Mouse (Mus musculus) forebrain, embryonic 12.5 days (tissue): ENCODE results near the gene 1700001O22Rik. TPM values are rescaled to one million over a fixed set of nuclear protein-coding genes. Genes with fewer than 3 reads are reported as not detected.

Experiments
- ATAC-seq: fragments of 200-750 bp; cut with Nextera tagmentation; 2 replicates; pipeline ENCODE4 v1.8.0; 2017; ENCODE audit warnings: moderate TSS enrichment; ENCODE audit not compliant: low FRiP score
- H3K27ac ChIP-seq: fragments of 300-500 bp; sonication (generic); 2 replicates; pipeline ENCODE4 v1.5.1; 2016; ENCODE audit warnings: mild to moderate bottlenecking
- H3K27me3 ChIP-seq: fragments of 300-500 bp; sonication (generic); 2 replicates; pipeline ENCODE4 v1.6.1; 2016; ENCODE audit warnings: mild to moderate bottlenecking
- H3K36me3 ChIP-seq: fragments of 300-500 bp; sonication (generic); replicated peaks from 2 replicates; pipeline ENCODE4 v1.6.1; 2016; ENCODE audit warnings: mild to moderate bottlenecking
- H3K4me1 ChIP-seq: fragments of 300-500 bp; sonication (generic); 2 replicates; pipeline ENCODE4 v1.6.1; 2016
- H3K4me2 ChIP-seq: fragments of 300-500 bp; sonication (generic); 2 replicates; pipeline ENCODE4 v1.6.1; 2016; ENCODE audit warnings: mild to moderate bottlenecking, moderate library complexity
- H3K4me3 ChIP-seq: fragments of 300-500 bp; sonication (generic); replicated peaks from 2 replicates; pipeline ENCODE4 v1.5.1; 2016; ENCODE audit warnings: mild to moderate bottlenecking
- H3K9ac ChIP-seq: fragments of 300-500 bp; sonication (generic); 2 replicates; pipeline ENCODE4 v1.6.1; 2016; ENCODE audit warnings: mild to moderate bottlenecking
- H3K9me3 ChIP-seq: fragments of 300-500 bp; sonication (generic); 2 replicates; pipeline ENCODE4 v1.6.1; 2016
- WGBS: fragments of 180-500 bp; shearing (Covaris S2); methylation state at CpG from one replicate; pipeline ENCODE4 v1.1.7; 2016; 5-methylcytosine and 5-hydroxymethylcytosine counted together
- polyA plus RNA-seq: library from polyadenylated mRNA; unstranded; fragments of >200 nt; fragmentation: Nextera tagmentation; extraction: Ambion mirVana; gene quantifications from 2 replicates; pipeline ENCODE4 v1.2.1, GENCODE M21; 2016

1700001O22Rik gene
- polyA plus RNA-seq, 1 experiment from 2014 or later = 4.2 TPM

DNA sequence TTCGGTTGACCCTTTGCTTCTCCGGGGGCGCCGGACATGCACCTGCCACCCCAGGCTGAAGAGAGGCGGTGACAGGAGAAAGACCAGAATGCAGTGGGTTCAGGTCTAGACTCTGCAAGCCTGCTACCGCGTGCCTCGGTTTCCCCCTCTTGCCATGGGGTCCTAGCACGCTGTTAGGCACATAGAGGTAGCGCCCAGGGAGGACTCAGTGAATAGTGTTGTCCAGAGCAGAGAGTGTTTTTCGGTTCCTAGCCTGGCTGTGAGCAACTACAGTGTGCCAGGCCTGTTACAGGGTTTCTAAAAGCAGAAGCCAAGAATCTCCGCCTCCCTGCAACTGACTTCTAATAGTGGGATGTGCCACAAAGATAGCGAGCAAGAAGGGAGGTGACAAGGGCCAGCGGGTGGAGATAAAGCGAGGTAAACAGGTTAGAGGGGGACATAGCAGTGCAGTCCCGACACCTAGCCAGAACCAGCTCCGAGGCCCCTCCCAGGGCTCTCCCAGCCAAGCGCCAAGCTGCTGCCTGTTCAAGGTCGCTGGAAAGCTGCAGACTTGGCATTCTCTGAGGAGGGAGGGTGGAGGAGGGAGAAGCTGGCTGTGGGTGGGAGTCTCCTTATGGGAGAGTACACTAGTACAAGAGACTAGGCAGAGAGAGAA lies 31.5 kb downstream of the 1700001O22Rik start:
- peak overlapping the region; percentile 90 for H3K4me2 ChIP-seq
- peaks cover 34% of the 10 kb centered on the region for H3K4me1 ChIP-seq
- peak overlapping the region; percentile 71 for H3K9ac ChIP-seq
- WGBS = 7% methylated on average over 19 of the region's 19 CpGs
- H3K9me3 ChIP-seq = no peaks in the 10 kb centered on the region
- no peaks in the 10 kb centered on the region for H3K36me3 ChIP-seq
- ATAC-seq = peak; percentile 57; the same call in 1 of the 2 replicates
- H3K4me3 ChIP-seq = peak overlapping the region; percentile 47
- peak overlapping the region; percentile 78 for H3K27ac ChIP-seq
- H3K27me3 ChIP-seq = no peaks in the 10 kb centered on the region

DNA sequence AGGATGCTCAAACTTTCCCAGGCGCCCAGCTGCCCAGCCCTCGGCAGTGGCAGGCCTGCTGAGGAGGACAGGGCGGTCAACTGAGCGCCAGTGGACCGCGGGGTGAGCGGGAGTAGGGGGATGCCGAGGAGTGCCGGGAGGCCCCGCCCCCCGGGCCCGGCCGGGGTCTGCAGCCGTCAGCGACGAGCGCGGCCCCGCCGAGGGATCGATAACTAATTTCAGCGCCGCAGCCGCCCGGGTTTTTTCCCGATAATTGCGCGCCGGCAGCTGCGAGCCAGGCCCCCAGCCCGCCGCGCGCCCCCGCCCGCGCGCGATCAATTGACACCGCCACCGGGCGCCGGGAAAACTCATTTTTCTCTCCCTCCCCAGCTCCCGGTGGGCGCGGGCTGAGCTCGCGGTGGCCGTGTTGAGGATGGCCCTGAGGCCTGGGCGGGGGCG lies 32.1 kb downstream of the 1700001O22Rik start:
- peak overlapping the region; percentile 90 for H3K4me2 ChIP-seq
- H3K27me3 ChIP-seq = no peaks in the 10 kb centered on the region
- H3K4me1 ChIP-seq = peaks cover 34% of the 10 kb centered on the region
- H3K36me3 ChIP-seq = no peaks in the 10 kb centered on the region
- peak overlapping the region; percentile 78 for H3K27ac ChIP-seq
- peak overlapping the region; percentile 47 for H3K4me3 ChIP-seq
- H3K9me3 ChIP-seq = no peaks in the 10 kb centered on the region
- ATAC-seq = peak; percentile 71
- H3K9ac ChIP-seq = peak overlapping the region; percentile 71
- 0% methylated on average over 51 of the region's 51 CpGs for WGBS

DNA sequence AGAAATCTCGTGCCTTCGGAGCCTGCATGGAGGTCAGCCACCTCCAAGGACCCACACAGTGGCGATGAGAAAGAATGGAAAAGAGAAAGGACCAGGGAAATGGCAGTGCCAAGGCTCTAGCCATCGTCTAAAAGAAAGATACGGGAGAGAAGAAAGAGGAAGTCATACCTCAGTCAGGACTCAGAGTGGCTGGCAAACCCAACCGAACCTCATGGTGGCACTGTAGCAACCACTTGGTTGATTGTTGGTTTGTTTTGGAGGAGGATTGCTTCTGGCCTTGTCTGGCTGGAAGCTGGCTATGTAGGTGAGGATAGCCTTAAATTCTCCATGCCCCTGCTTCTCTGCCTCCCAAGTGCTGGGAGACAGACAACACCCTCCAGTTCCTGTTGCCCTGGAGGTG lies 34.3 kb downstream of the 1700001O22Rik start:
- no peaks in the 10 kb centered on the region for H3K27me3 ChIP-seq
- peaks cover 34% of the 10 kb centered on the region for H3K4me1 ChIP-seq
- no peak for ATAC-seq
- no peak overlapping the region for H3K27ac ChIP-seq
- WGBS = 61% methylated on average over 6 of the region's 6 CpGs
- H3K4me2 ChIP-seq = no peak overlapping the region
- no peak overlapping the region for H3K4me3 ChIP-seq
- H3K9ac ChIP-seq = no peak overlapping the region
- peaks cover 8% of the 10 kb centered on the region; the same call in 1 of the 2 replicates for H3K9me3 ChIP-seq
- no peaks in the 10 kb centered on the region for H3K36me3 ChIP-seq

DNA sequence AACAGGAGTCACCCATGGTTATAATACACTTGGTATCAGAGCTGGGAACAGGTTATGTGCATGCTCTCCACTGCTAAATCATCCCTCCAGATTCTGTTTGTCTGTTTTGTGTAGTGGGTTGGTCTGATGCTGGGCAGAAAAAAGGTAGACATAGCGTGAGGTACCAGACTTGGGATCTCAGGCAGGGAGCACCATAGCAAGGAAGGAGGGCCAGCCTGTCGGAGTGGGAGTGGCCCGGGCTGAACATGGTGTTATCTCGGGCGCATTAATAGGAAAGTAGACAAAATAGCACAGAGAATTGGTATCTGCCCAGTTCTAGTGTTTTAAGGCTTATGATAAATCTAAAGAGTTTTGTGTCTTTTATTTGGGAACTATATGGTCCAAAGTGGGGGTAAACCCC lies 34.9 kb downstream of the 1700001O22Rik start:
- no peak for ATAC-seq
- 0 out of 2 replicates have a peak overlapping the region, but pooled peaks have one; percentile 50 for H3K27ac ChIP-seq
- peaks cover 8% of the 10 kb centered on the region; the same call in 1 of the 2 replicates for H3K9me3 ChIP-seq
- WGBS = 83% methylated on average over 5 of the region's 5 CpGs
- no peak overlapping the region for H3K4me3 ChIP-seq
- H3K4me1 ChIP-seq = peaks cover 34% of the 10 kb centered on the region
- no peaks in the 10 kb centered on the region for H3K36me3 ChIP-seq
- no peak overlapping the region for H3K4me2 ChIP-seq
- no peaks in the 10 kb centered on the region for H3K27me3 ChIP-seq
- H3K9ac ChIP-seq = no peak overlapping the region

DNA sequence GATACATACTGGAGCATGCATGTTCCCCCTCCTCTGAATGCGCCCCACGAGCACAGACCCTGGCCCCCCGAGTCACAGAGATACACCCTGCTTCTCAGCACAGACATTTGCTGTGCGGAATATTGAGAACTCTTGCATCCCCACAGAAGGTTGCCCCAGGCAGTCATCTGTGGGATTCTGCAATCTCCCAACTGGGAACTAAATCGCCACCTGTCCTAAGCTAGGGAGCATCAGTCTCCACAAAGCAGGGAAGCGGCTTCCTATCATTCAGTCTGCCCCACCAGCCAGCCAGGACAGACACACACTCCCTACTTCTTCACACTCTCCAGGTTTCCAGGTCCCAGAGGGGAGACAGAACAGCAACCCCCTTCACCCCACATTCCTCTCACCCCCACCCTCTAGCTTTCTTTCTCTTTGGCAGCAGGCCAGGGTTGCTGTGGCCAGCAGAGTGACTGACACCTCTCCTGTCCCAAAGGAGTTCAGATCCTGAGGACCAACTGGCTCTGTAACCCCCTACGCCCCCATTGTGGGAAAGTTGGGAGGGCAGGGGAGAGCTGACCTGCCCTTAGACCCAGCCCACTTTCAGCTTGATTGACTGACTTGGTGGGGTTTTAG lies 35.7 kb downstream of the 1700001O22Rik start:
- Histone ChIP-seq H3K36me3 (no peaks in the 10 kb centered on the region), H3K4me2 (no peak overlapping the region), H3K4me1 (peaks cover 31% of the 10 kb centered on the region), H3K27me3 (no peaks in the 10 kb centered on the region), H3K27ac (peak overlapping the region; percentile 60), H3K4me3 (no peak overlapping the region), H3K9me3 (peaks cover 10% of the 10 kb centered on the region; the same call in 1 of the 2 replicates), H3K9ac (no peak overlapping the region)
- WGBS = 73% methylated on average over 7 of the region's 7 CpGs
- ATAC-seq = no peak

DNA sequence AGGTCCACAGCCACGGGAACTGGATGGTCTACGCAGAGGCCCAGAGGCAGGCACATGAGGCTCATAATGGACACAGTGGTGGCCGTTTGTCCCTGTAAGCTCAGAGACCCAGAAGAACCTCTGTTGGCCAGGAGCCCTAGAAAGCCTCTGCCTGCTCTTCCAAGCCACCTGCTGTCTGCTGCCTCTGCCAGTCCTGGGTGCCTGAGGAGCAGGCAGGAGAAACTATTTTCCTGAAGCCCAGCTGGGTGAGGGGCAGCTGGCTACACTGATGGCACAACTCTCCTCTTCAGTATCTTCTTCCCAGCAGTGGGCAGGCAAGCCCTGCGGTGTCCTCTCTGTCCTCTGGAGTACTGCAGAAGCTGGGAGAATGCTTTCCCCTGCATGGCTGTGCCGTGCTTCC lies 37.0 kb downstream of the 1700001O22Rik start:
- Histone ChIP-seq H3K9ac (no peak overlapping the region), H3K4me2 (no peak overlapping the region), H3K9me3 (peaks cover 17% of the 10 kb centered on the region; the same call in 1 of the 2 replicates), H3K4me3 (no peak overlapping the region), H3K27ac (no peak overlapping the region), H3K36me3 (no peaks in the 10 kb centered on the region), H3K27me3 (no peaks in the 10 kb centered on the region), H3K4me1 (peaks cover 18% of the 10 kb centered on the region)
- WGBS = 88% methylated on average over 5 of the region's 5 CpGs
- no peak for ATAC-seq

DNA sequence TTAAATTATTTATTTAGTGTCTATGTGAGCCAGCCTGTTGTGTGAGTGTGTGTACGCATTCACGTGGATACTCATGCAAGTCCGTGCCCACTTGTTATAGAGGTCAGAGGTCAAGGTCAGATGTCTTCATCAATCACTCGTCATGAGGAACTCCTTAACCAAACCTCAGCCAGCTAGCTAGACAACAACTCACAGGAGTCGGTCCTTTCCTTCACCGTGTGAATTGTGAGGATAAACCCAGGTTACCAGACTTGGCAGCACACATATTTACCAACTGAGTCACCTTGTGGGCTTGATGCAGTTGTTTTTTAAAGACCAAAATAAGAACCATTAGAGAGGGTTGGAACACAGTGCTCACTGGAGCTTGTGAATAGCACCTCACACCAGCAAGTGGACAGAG lies 42.8 kb downstream of the 1700001O22Rik start:
- H3K27ac ChIP-seq = no peak overlapping the region
- H3K9me3 ChIP-seq = peaks cover 26% of the 10 kb centered on the region
- peaks cover 29% of the 10 kb centered on the region for H3K4me1 ChIP-seq
- WGBS = 51% methylated on average over 6 of the region's 6 CpGs
- no peak overlapping the region for H3K4me3 ChIP-seq
- H3K9ac ChIP-seq = no peak overlapping the region
- H3K27me3 ChIP-seq = no peaks in the 10 kb centered on the region
- ATAC-seq = no peak
- H3K4me2 ChIP-seq = no peak overlapping the region
- H3K36me3 ChIP-seq = 0 out of 2 replicates have a peak, but pooled peaks cover 3% of the 10 kb centered on the region

DNA sequence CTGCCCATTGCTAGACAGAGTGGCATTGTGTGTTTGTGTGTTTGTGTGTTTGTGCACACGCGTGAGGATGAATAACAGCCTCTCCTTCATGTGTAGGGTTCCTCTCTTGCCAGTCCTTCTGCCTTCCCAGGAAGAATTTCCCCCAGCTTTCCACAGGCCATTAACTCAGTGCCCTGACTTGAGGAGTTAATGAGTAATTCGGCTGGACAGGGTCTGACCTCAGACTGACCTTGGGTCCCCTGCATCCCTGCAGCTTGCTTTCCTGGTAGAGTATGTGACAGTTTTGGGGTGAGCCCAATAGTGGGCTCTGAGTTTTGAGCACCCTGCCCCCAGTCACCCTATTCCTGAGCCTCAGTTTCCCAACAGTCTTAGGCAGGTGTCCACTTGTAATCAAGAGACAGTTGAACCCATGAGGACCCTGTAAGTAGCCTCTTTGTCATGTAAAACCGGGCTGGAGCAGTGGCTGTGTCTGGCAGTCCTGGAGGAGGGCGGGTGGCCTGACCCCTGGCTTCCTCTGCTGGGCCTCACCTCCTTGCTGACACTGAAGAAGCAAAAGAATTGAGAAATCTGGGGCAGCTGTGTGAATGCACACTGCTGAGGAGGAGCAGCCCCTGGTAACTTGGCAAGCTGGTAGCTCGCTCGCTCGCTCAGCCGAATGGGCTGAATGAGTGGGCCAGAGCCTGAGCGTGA lies 43.5 kb downstream of the 1700001O22Rik start:
- H3K27me3 ChIP-seq = no peaks in the 10 kb centered on the region
- no peak overlapping the region; the same call in 1 of the 2 replicates for H3K4me2 ChIP-seq
- H3K9ac ChIP-seq = no peak overlapping the region
- H3K4me3 ChIP-seq = no peak overlapping the region
- H3K4me1 ChIP-seq = peaks cover 29% of the 10 kb centered on the region
- no peak for ATAC-seq
- H3K36me3 ChIP-seq = 0 out of 2 replicates have a peak, but pooled peaks cover 3% of the 10 kb centered on the region
- H3K9me3 ChIP-seq = peaks cover 25% of the 10 kb centered on the region
- WGBS = 38% methylated on average over 10 of the region's 10 CpGs
- peak overlapping the region; percentile 89; the same call in 1 of the 2 replicates for H3K27ac ChIP-seq

DNA sequence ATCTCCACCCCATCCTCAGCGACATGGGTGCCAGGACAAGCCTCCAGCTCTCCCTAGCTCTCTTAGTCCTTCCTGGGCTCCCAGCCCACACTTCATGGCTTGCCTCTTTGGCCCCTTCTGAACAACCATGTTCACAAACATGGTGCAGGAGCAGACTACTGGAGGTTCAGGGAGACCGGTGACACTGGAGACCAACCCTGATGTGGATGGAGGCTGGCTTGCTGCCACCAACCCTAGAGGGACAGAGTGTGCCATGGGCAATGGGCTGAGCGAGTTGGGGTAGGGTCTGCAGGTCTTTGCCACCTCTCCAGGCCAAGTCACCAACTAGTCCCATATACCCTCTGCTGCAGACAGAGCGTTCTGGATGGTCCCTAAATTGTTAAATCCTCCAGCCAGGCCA lies 44.0 kb downstream of the 1700001O22Rik start:
- Histone ChIP-seq H3K4me3 (no peak overlapping the region), H3K27me3 (no peaks in the 10 kb centered on the region), H3K9me3 (peaks cover 20% of the 10 kb centered on the region), H3K4me2 (no peak overlapping the region), H3K36me3 (0 out of 2 replicates have a peak, but pooled peaks cover 3% of the 10 kb centered on the region), H3K4me1 (peaks cover 29% of the 10 kb centered on the region), H3K9ac (no peak overlapping the region), H3K27ac (peak overlapping the region; percentile 89)
- no peak for ATAC-seq
- WGBS = 82% methylated on average over 4 of the region's 4 CpGs

DNA sequence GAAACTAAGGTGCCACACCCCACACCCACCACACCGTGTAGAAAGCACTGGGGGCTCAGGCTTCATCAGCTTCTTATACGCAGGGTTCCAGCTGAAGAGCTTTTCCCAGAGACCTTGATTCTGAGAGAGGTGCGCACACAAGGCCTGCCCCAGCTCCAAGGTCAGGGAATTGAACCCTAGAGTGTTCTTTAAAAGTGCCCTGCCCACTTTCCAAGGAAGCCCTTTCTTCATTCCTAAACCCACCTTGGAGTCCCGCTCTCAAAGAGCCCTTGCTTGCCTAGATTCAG lies 44.4 kb downstream of the 1700001O22Rik start:
- no peaks in the 10 kb centered on the region for H3K27me3 ChIP-seq
- H3K4me2 ChIP-seq = peak overlapping the region; percentile 29; the same call in 1 of the 2 replicates
- 0 out of 2 replicates have a peak, but pooled peaks cover 3% of the 10 kb centered on the region for H3K36me3 ChIP-seq
- peaks cover 29% of the 10 kb centered on the region for H3K4me1 ChIP-seq
- H3K9ac ChIP-seq = peak overlapping the region; percentile 36; the same call in 1 of the 2 replicates
- WGBS = 37% methylated on average over 4 of the region's 4 CpGs
- H3K27ac ChIP-seq = peak overlapping the region; percentile 89
- H3K4me3 ChIP-seq = no peak overlapping the region
- H3K9me3 ChIP-seq = peaks cover 19% of the 10 kb centered on the region; the same call in 1 of the 2 replicates
- peak; percentile 3; the same call in 1 of the 2 replicates for ATAC-seq

DNA sequence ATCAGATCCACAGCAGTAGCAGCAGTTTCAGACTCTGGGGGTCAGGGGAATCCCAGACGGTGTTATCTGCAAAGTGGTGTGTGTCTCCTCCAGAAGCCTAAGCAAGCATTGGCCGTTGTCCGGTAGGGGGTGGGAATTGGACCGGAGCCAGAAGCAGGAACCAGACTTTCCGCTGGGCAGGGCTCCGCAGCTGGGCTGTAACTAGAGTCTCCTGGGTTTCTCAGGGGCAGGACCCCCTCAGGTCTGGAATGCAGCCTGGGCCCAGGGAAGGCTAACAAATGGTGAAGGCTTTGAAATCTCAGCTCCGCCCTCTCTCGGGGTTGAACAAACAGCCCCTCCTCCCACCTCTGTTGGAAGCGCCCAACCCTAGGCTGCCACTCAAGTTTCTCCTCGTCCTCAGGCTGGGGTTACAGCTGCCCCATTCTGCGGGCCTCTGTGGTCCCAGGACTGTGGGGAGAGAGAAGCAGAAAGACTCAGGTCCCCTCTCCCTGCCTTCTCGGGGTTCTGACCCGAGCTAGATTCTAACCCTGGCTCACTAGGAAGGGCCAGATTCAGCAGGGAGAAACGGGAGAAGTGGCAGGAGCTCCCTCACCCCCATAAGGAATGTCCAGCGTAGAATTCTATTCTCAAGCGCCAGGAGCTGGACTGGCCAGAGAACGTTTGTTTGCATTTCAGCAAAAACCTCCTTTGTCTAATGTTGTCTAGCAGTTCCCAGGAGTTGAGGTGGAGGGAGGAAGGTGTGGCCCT lies 44.9 kb downstream of the 1700001O22Rik start:
- Histone ChIP-seq H3K27me3 (no peaks in the 10 kb centered on the region), H3K27ac (peak overlapping the region; percentile 89), H3K4me2 (peak overlapping the region; percentile 29), H3K9ac (peak overlapping the region; percentile 36; the same call in 1 of the 2 replicates), H3K9me3 (peaks cover 19% of the 10 kb centered on the region; the same call in 1 of the 2 replicates), H3K4me3 (no peak overlapping the region), H3K36me3 (0 out of 2 replicates have a peak, but pooled peaks cover 3% of the 10 kb centered on the region), H3K4me1 (peaks cover 29% of the 10 kb centered on the region)
- peak; percentile 89 for ATAC-seq
- 2% methylated on average over 17 of the region's 17 CpGs for WGBS
